Mouse (Mus musculus): ENCODE measurements around the gene Crtac1. TPM values are rescaled to one million over a fixed set of nuclear protein-coding genes. Genes with fewer than 3 reads are reported as not detected.

Gene Crtac1
- polyA plus RNA-seq, 1 experiment = 1.1 TPM

DNA sequence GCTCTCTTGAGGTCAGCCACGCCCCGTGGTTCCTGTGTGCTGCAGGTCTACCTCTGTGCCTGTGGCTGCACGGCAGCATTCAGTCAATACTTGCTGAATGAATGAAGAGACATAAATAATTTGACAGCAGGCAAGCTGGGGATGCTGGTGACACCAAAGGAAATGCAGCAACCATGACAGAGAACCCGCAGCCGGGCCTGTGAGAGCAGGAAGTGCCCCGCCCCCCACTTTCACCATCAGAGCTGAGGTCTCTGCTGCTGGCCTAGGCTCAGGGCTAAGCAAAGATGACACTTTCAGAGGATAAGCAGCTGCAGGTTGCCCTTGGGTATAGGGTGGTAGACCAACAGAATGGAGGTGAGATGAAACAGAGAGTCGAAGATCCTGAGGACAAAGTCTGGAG, 125.4 kb downstream of the Crtac1 start:
- 5% methylated on average over 7 of the region's 7 CpGs for WGBS
- Histone ChIP-seq H3K27ac (ENCODE audit: control insufficient read depth, insufficient read depth, low read length) (no peak overlapping the region), H3K36me3 (ENCODE audit: control insufficient read depth, insufficient read depth, low read length) (no peaks in the 10 kb centered on the region), H3K27me3 (ENCODE audit: control insufficient read depth, insufficient read depth, low read length) (no peaks in the 10 kb centered on the region), H3K4me1 (replicated peaks; ENCODE audit: control insufficient read depth, insufficient read depth, low read length) (peaks cover 14% of the 10 kb centered on the region), H3K4me3 (ENCODE audit: control insufficient read depth, insufficient read depth, low read length) (no peak overlapping the region)
- TF ChIP-seq POLR2A (IDR thresholded peaks at IDR 0.05; ENCODE audit: control insufficient read depth, extremely low read depth, insufficient read depth, low read length, poor library complexity) (no peak), CTCF (IDR thresholded peaks at IDR 0.05; ENCODE audit: borderline replicate concordance, control insufficient read depth, extremely low read depth, insufficient read depth, low read length, poor library complexity) (no peak)
- DNase-seq = peak; percentile 56

DNA sequence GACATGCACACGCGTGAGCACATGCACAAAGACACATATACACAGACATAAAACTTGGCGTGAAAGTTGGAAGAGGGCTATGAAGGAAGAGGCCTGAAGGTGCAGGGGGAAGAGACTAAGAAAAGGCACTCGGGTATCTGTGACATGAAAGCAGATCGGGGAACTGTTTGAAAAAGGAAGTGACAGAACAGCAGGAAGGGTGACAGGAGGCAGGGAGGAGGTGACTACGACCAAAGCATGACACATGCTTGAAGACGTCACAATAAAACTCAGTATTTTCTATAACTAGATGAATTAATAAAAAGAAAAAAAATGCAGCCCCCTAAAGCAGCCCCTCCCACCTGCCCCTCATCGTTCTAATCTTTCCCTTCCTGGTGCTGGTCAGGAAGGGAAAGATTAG, 125.8 kb downstream of the Crtac1 start:
- no peak overlapping the region for H3K27ac ChIP-seq (ENCODE audit: control insufficient read depth, insufficient read depth, low read length)
- H3K27me3 ChIP-seq (ENCODE audit: control insufficient read depth, insufficient read depth, low read length) = no peaks in the 10 kb centered on the region
- H3K4me1 ChIP-seq (replicated peaks; ENCODE audit: control insufficient read depth, insufficient read depth, low read length) = peaks cover 14% of the 10 kb centered on the region
- no peak for DNase-seq
- no peaks in the 10 kb centered on the region for H3K36me3 ChIP-seq (ENCODE audit: control insufficient read depth, insufficient read depth, low read length)
- 27% methylated on average over 8 of the region's 8 CpGs for WGBS
- H3K4me3 ChIP-seq (ENCODE audit: control insufficient read depth, insufficient read depth, low read length) = no peak overlapping the region
- no peak for TF ChIP-seq CTCF (IDR thresholded peaks at IDR 0.05; ENCODE audit: borderline replicate concordance, control insufficient read depth, extremely low read depth, insufficient read depth, low read length, poor library complexity)
- no peak for TF ChIP-seq POLR2A (IDR thresholded peaks at IDR 0.05; ENCODE audit: control insufficient read depth, extremely low read depth, insufficient read depth, low read length, poor library complexity)

- H3K27ac ChIP-seq (ENCODE audit: control insufficient read depth, insufficient read depth, low read length) = no peak overlapping the region
- no peaks in the 10 kb centered on the region for H3K27me3 ChIP-seq (ENCODE audit: control insufficient read depth, insufficient read depth, low read length)
- no peak overlapping the region for H3K4me3 ChIP-seq (ENCODE audit: control insufficient read depth, insufficient read depth, low read length)
- no peaks in the 10 kb centered on the region for H3K36me3 ChIP-seq (ENCODE audit: control insufficient read depth, insufficient read depth, low read length)
- 93% methylated on average over 13 of the region's 13 CpGs for WGBS
- DNase-seq = no peak
- H3K4me1 ChIP-seq (replicated peaks; ENCODE audit: control insufficient read depth, insufficient read depth, low read length) = peaks cover 14% of the 10 kb centered on the region
- no peak for TF ChIP-seq CTCF (IDR thresholded peaks at IDR 0.05; ENCODE audit: borderline replicate concordance, control insufficient read depth, extremely low read depth, insufficient read depth, low read length, poor library complexity)
- no peak for TF ChIP-seq POLR2A (IDR thresholded peaks at IDR 0.05; ENCODE audit: control insufficient read depth, extremely low read depth, insufficient read depth, low read length, poor library complexity)
Observed at GRCm38 (mm10) chr19:42304506-42304905, 127.1 kb downstream of the Crtac1 start.

- H3K27ac ChIP-seq (ENCODE audit: control insufficient read depth, insufficient read depth, low read length) = no peak overlapping the region
- WGBS = 91% methylated on average over 12 of the region's 12 CpGs
- H3K27me3 ChIP-seq (ENCODE audit: control insufficient read depth, insufficient read depth, low read length) = no peaks in the 10 kb centered on the region
- TF ChIP-seq POLR2A (IDR thresholded peaks at IDR 0.05; ENCODE audit: control insufficient read depth, extremely low read depth, insufficient read depth, low read length, poor library complexity) (no peak), CTCF (IDR thresholded peaks at IDR 0.05; ENCODE audit: borderline replicate concordance, control insufficient read depth, extremely low read depth, insufficient read depth, low read length, poor library complexity) (no peak)
- H3K4me1 ChIP-seq (replicated peaks; ENCODE audit: control insufficient read depth, insufficient read depth, low read length) = peaks cover 14% of the 10 kb centered on the region
- DNase-seq = no peak
- H3K36me3 ChIP-seq (ENCODE audit: control insufficient read depth, insufficient read depth, low read length) = no peaks in the 10 kb centered on the region
- H3K4me3 ChIP-seq (ENCODE audit: control insufficient read depth, insufficient read depth, low read length) = no peak overlapping the region
Observed at GRCm38 (mm10) chr19:42303210-42303813, 128.3 kb downstream of the Crtac1 start.

GRCm38 (mm10) chr19:42293216-42293615, 138.4 kb downstream of the Crtac1 start:
- WGBS = 89% methylated on average over 6 of the region's 6 CpGs
- Histone ChIP-seq H3K4me1 (replicated peaks; ENCODE audit: control insufficient read depth, insufficient read depth, low read length) (no peaks in the 10 kb centered on the region), H3K27me3 (ENCODE audit: control insufficient read depth, insufficient read depth, low read length) (no peaks in the 10 kb centered on the region), H3K27ac (ENCODE audit: control insufficient read depth, insufficient read depth, low read length) (no peak overlapping the region), H3K36me3 (ENCODE audit: control insufficient read depth, insufficient read depth, low read length) (no peaks in the 10 kb centered on the region), H3K4me3 (ENCODE audit: control insufficient read depth, insufficient read depth, low read length) (no peak overlapping the region)
- TF ChIP-seq POLR2A (IDR thresholded peaks at IDR 0.05; ENCODE audit: control insufficient read depth, extremely low read depth, insufficient read depth, low read length, poor library complexity) (no peak), CTCF (IDR thresholded peaks at IDR 0.05; ENCODE audit: borderline replicate concordance, control insufficient read depth, extremely low read depth, insufficient read depth, low read length, poor library complexity) (no peak)
- DNase-seq = no peak

DNA sequence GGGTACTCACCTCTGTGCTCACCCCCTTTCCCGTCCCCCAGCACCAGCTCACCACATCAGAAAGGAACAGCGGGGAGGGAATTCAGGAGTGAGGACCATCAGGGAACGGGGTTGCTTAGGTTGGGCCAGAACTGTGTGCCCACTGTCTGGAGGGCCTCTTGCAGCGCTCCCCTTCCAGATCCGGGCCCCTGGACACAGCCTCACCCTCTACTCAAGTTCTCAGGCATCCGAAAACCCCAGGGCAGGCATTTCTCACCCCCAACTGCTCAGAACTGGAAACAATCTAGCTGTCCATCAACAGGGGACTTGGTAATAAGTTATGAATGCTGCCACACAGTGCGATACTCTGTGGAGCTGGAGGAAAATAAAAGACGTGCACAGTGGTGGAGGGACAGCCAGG, 139.5 kb downstream of the Crtac1 start:
- H3K4me1 ChIP-seq (replicated peaks; ENCODE audit: control insufficient read depth, insufficient read depth, low read length) = no peaks in the 10 kb centered on the region
- TF ChIP-seq POLR2A (IDR thresholded peaks at IDR 0.05; ENCODE audit: control insufficient read depth, extremely low read depth, insufficient read depth, low read length, poor library complexity) (no peak), CTCF (IDR thresholded peaks at IDR 0.05; ENCODE audit: borderline replicate concordance, control insufficient read depth, extremely low read depth, insufficient read depth, low read length, poor library complexity) (no peak)
- no peak overlapping the region for H3K4me3 ChIP-seq (ENCODE audit: control insufficient read depth, insufficient read depth, low read length)
- 71% methylated on average over 8 of the region's 8 CpGs for WGBS
- H3K27ac ChIP-seq (ENCODE audit: control insufficient read depth, insufficient read depth, low read length) = no peak overlapping the region
- no peaks in the 10 kb centered on the region for H3K36me3 ChIP-seq (ENCODE audit: control insufficient read depth, insufficient read depth, low read length)
- H3K27me3 ChIP-seq (ENCODE audit: control insufficient read depth, insufficient read depth, low read length) = no peaks in the 10 kb centered on the region
- no peak for DNase-seq
